In the genomic region with DNA sequence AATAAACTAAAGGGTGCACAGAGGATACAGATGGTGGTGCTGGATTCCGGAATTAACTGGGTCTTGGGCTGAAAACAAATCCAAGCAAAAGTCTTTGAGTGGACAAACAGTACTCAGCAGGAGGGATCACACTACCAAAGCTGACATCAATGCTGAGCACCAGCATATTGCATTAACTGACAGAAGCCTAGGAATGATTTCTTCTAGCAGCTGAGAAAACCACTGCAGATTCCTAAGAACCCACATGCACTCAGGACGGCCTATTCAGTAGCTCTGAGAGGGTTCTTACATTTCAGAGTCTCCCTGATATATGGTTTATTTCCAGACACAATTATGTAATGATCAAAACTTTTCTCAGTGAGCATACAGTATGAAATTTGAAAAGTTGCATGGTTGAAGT, we compare ENCODE assay signal across 24 mouse cellular contexts.
"Had no signal": no experiment of that assay in that cellular context is flagged by ENCODE, and none has a peak within 500 bp of the region (broad histone marks: within the 10 kb centered on the region; RNA-seq: fewer than 3 reads in every experiment).

No protein-coding gene starts in this region.

- H3K36me3 ChIP-seq: embryonic facial prominence, embryonic 10.5 days; embryonic facial prominence, embryonic 12.5 days; embryonic facial prominence, embryonic 15.5 days; forebrain, embryonic 10.5 days; forebrain, embryonic 12.5 days; forebrain, embryonic 15.5 days had no signal

- H3K4me2 ChIP-seq: embryonic facial prominence, embryonic 12.5 days; embryonic facial prominence, embryonic 13.5 days; embryonic facial prominence, embryonic 15.5 days; forebrain, embryonic 12.5 days; forebrain, embryonic 13.5 days; forebrain, embryonic 15.5 days had no signal

- H3K27me3 ChIP-seq: embryonic facial prominence, embryonic 12.5 days; embryonic facial prominence, embryonic 13.5 days; embryonic facial prominence, embryonic 15.5 days; forebrain, embryonic 12.5 days; forebrain, embryonic 13.5 days; forebrain, embryonic 15.5 days had no signal

- H3K27ac ChIP-seq: embryonic facial prominence, embryonic 10.5 days; embryonic facial prominence, embryonic 12.5 days; embryonic facial prominence, embryonic 13.5 days; embryonic facial prominence, embryonic 15.5 days; forebrain, embryonic 10.5 days; forebrain, embryonic 12.5 days; forebrain, embryonic 13.5 days; forebrain, embryonic 15.5 days; gastrocnemius, adult 2 months; heart, adult 2 months had no signal

- H3K4me1 ChIP-seq: embryonic facial prominence, embryonic 10.5 days; embryonic facial prominence, embryonic 12.5 days; embryonic facial prominence, embryonic 13.5 days; embryonic facial prominence, embryonic 15.5 days; forebrain, embryonic 13.5 days had no signal

- H3K4me3 ChIP-seq: embryonic facial prominence, embryonic 10.5 days; embryonic facial prominence, embryonic 12.5 days; embryonic facial prominence, embryonic 13.5 days; embryonic facial prominence, embryonic 15.5 days; erythroblast, embryonic 14.5 days; forebrain, embryonic 10.5 days; forebrain, embryonic 12.5 days; forebrain, embryonic 13.5 days; forebrain, embryonic 15.5 days; gastrocnemius, adult 2 months; heart, adult 2 months had no signal

- DNase-seq: cerebellum, adult 9-10 months; cerebellum, adult 9-11 months; cerebellum, postnatal 10 days; cerebellum, postnatal 14 days; cerebellum, postnatal 25 days; embryo, embryonic 11 days; forebrain, postnatal 0 days; gastrocnemius, adult 2 months; gastrocnemius, postnatal 10 days; gastrocnemius, postnatal 14 days; gastrocnemius, postnatal 25 days; gastrocnemius, postnatal 36 days; heart, adult 11 months; heart, adult 18-20 months; heart, adult 2 months had no signal
